Mouse (Mus musculus): Measurements from ENCODE around the gene Ticam1.

GRCm38 (mm10) chr17:56257181-56257894 lies 19.2 kb downstream of the Ticam1 start:
- no peak for TF ChIP-seq CTCF (IDR thresholded peaks at IDR 0.05; ENCODE audit: insufficient read depth, low read depth, low read length)
- TF ChIP-seq POLR2A (IDR thresholded peaks at IDR 0.05; ENCODE audit: insufficient read depth, low read depth, low read length), result no peak
